Mouse (Mus musculus) forebrain, embryonic 11.5 days (tissue): Measurements from ENCODE around the gene Pard6b. TPM values are rescaled to one million over a fixed set of nuclear protein-coding genes. Genes with fewer than 3 reads are reported as not detected.
"Not testable (repeated sequence)": the region's sequence is repeated elsewhere in the genome, so short reads cannot be mapped to it uniquely, and the experiment has no call there.

Experiments used
- ATAC-seq: fragments of 200-750 bp; cut with Nextera tagmentation; replicated peaks from 2 replicates; pipeline ENCODE4 v1.8.0; 2017; ENCODE audit warnings: moderate TSS enrichment; ENCODE audit not compliant: low FRiP score
- DNase-seq: peaks from one replicate; pipeline ENCODE4 v3.0.0-alpha.2; 2017; ENCODE audit warnings: low spot score
- H3K27ac ChIP-seq: fragments of 300-500 bp; sonication (generic); 2 replicates; pipeline ENCODE4 v1.5.1; 2014; ENCODE audit warnings: low read depth, low read length
- H3K27me3 ChIP-seq: fragments of 300-500 bp; sonication (generic); 2 replicates; pipeline ENCODE4 v1.6.1; 2014; ENCODE audit warnings: mild to moderate bottlenecking, low read length, mixed read lengths; ENCODE audit not compliant: control insufficient read depth, insufficient read depth
- H3K36me3 ChIP-seq: fragments of 300-500 bp; sonication (generic); 2 replicates; pipeline ENCODE4 v1.6.1; 2014; ENCODE audit warnings: mild to moderate bottlenecking, low read length, moderate library complexity, mixed read lengths; ENCODE audit not compliant: control insufficient read depth, insufficient read depth
- H3K4me1 ChIP-seq: fragments of 300-500 bp; sonication (generic); replicated peaks from 2 replicates; pipeline ENCODE4 v1.6.1; 2014; ENCODE audit warnings: low read length, mixed read lengths; ENCODE audit not compliant: control insufficient read depth, insufficient read depth
- H3K4me2 ChIP-seq: fragments of 300-500 bp; sonication (generic); 2 replicates; pipeline ENCODE4 v1.6.1; 2014; ENCODE audit warnings: low read depth, mild to moderate bottlenecking, low read length, moderate library complexity, mixed read lengths; ENCODE audit not compliant: severe bottlenecking
- H3K4me3 ChIP-seq: fragments of 300-500 bp; sonication (generic); 2 replicates; pipeline ENCODE4 v1.5.1; 2014; ENCODE audit warnings: low read depth, low read length
- H3K9ac ChIP-seq: fragments of 300-500 bp; sonication (generic); 2 replicates; pipeline ENCODE4 v1.6.1; 2014; ENCODE audit warnings: low read length
- H3K9me3 ChIP-seq: fragments of 300-500 bp; sonication (generic); 2 replicates; pipeline ENCODE4 v1.6.1; 2016; ENCODE audit warnings: low read length, mixed read lengths; ENCODE audit not compliant: control insufficient read depth
- WGBS: fragments of 180-500 bp; shearing (Covaris S2); extraction: QIAGEN DNeasy Blood & Tissue Kit; methylation state at CpG from one replicate; pipeline ENCODE4 v1.1.7; 2014; 5-methylcytosine and 5-hydroxymethylcytosine counted together
- polyA plus RNA-seq: library from polyadenylated mRNA; unstranded; fragments of >200 nt; fragmentation: Nextera tagmentation; extraction: Ambion mirVana; gene quantifications from 2 replicates; pipeline ENCODE4 v1.2.1, GENCODE M21; 2014

Gene Pard6b
- polyA plus RNA-seq, 1 experiment from 2014 or later, result 12.4 TPM

DNA sequence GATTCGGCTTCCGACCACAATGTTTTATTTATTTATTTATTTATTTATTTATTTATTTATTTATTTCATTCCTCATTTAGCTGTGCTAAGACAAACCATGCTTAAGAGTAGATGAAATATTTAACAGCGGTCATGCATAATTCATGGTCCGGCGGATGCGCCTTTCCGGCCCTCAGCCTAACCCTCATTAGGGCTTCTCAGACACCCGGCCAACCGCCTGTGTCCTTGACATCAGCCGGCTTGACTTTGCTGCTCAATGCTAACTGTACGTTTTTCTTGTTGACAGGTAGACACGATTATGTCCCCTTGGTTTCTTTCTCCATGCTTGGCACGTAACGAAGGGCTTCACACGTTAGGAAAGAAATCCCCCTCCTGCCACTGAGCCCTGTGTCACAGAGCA is 26.6 kb downstream of the Pard6b start:
- ATAC-seq, result no peak
- Histone ChIP-seq H3K9ac (no peak overlapping the region), H3K27me3 (no peaks in the 10 kb centered on the region), H3K27ac (no peak overlapping the region), H3K9me3 (no peaks in the 10 kb centered on the region), H3K36me3 (no peaks in the 10 kb centered on the region), H3K4me1 (no peaks in the 10 kb centered on the region), H3K4me3 (no peak overlapping the region), H3K4me2 (no peak overlapping the region)
- 86% methylated on average over 15 of the region's 15 CpGs for WGBS
- no peak for DNase-seq

DNA sequence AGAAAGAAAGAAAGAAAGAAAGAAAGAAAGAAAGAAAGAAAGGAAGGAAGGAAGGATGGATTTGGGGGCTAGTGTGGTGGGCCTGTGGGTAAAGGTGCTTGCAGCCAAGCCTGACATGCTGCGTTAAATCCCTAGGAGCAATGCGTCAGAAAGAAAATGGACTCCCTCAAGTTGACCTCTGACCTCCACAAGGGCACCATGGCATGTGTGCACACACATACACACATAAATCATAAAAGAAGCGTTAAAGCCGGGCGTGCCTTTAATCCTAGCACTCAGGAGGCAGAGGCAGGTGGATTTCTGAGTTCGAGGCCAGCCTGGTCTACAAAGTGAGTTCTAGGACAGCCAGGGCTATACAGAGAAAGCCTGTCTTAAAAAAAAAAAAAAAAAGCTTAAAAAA is 27.1 kb downstream of the Pard6b start:
- not testable (repeated sequence) for ATAC-seq

DNA sequence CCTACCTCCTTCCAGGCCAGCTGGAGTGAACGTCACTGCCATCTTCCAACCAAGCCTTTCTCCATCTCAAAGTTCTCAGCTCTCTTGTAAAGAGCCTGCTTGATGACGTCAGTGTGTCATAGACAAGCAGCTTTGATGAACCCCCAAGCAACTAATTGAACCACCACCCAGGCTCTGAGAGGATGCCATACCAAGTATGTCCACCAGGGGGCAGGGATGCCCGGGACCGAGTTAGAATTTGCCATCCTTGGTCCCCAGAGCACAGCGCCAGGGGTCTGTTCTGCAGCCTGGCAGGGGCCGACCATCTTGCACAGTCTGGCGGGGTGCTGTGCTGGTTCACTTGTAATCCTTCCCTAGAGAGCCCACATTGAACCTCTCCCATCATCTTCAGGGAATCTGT is 31.1 kb downstream of the Pard6b start:
- Histone ChIP-seq H3K27ac (no peak overlapping the region), H3K4me1 (peaks cover 3% of the 10 kb centered on the region; the same call in 1 of the 2 replicates), H3K27me3 (peaks cover 2% of the 10 kb centered on the region; the same call in 1 of the 2 replicates), H3K36me3 (no peaks in the 10 kb centered on the region), H3K4me2 (no peak overlapping the region), H3K9me3 (no peaks in the 10 kb centered on the region), H3K9ac (no peak overlapping the region), H3K4me3 (no peak overlapping the region)
- ATAC-seq (0 out of 2 replicates have a peak, but pooled peaks have one; percentile 37), DNase-seq (peak; percentile 90)
- 10% methylated on average over 7 of the region's 7 CpGs for WGBS

More for the DNA sequence above, 27.1 kb downstream of the Pard6b start:
- WGBS, result 87% methylated on average over 6 of the region's 6 CpGs
- not testable (repeated sequence) for DNase-seq, H3K9me3 ChIP-seq, H3K36me3 ChIP-seq, H3K27ac ChIP-seq, H3K4me1 ChIP-seq, H3K4me2 ChIP-seq, H3K27me3 ChIP-seq, H3K4me3 ChIP-seq, H3K9ac ChIP-seq

DNA sequence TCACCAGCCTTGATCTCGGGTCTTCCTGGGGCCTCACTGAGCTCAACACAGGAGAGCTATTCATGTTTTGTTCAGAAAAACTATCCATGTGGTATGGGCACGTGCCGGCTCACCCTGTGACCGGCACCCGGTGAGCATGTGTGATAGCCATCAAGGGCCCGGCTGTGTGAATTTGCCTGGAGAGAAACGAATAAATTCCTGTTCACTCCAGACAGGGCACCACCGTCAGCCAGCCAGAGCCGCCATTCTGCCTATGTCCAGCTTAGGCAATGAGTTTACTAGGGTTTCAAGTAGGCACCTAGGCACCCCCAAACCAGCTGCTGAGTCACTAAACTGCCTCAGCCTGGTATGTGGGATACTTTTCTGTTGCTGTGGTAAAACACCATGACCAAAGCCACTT is 32.5 kb downstream of the Pard6b start:
- DNase-seq (no peak), ATAC-seq (no peak)
- H3K9me3 ChIP-seq, result no peaks in the 10 kb centered on the region
- H3K27me3 ChIP-seq, result peaks cover 2% of the 10 kb centered on the region; the same call in 1 of the 2 replicates
- peaks cover 8% of the 10 kb centered on the region for H3K4me1 ChIP-seq
- H3K4me3 ChIP-seq, result no peak overlapping the region
- H3K36me3 ChIP-seq, result no peaks in the 10 kb centered on the region
- no peak overlapping the region for H3K27ac ChIP-seq
- WGBS, result 87% methylated on average over 9 of the region's 9 CpGs
- H3K4me2 ChIP-seq, result no peak overlapping the region
- H3K9ac ChIP-seq, result no peak overlapping the region

DNA sequence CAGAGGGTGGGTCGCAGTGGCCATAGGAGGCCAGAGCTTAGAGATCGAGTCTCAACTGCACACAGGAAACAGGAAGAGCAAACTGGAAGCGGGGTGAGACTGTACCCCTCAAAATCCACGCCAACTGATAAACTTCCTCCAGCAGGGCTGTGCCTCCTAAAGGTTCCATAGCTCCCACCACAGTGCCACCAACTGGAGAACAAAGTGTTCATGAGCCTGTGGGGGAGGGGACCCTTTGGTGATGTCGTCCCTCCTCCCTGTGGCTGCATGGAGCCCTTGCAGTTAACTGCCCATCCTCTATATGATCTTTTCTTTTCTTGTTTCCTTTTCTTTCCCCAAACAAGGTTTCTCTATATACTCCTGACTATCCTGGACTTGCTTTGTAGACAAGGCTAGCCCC is 32.9 kb downstream of the Pard6b start:
- ATAC-seq, result no peak
- no peaks in the 10 kb centered on the region for H3K36me3 ChIP-seq
- H3K27ac ChIP-seq, result no peak overlapping the region
- H3K4me1 ChIP-seq, result peaks cover 8% of the 10 kb centered on the region
- WGBS, result 89% methylated on average over 5 of the region's 5 CpGs
- no peak overlapping the region for H3K4me3 ChIP-seq
- DNase-seq, result peak; percentile 47
- H3K9ac ChIP-seq, result no peak overlapping the region
- H3K4me2 ChIP-seq, result no peak overlapping the region
- no peaks in the 10 kb centered on the region for H3K9me3 ChIP-seq
- peaks cover 2% of the 10 kb centered on the region; the same call in 1 of the 2 replicates for H3K27me3 ChIP-seq

DNA sequence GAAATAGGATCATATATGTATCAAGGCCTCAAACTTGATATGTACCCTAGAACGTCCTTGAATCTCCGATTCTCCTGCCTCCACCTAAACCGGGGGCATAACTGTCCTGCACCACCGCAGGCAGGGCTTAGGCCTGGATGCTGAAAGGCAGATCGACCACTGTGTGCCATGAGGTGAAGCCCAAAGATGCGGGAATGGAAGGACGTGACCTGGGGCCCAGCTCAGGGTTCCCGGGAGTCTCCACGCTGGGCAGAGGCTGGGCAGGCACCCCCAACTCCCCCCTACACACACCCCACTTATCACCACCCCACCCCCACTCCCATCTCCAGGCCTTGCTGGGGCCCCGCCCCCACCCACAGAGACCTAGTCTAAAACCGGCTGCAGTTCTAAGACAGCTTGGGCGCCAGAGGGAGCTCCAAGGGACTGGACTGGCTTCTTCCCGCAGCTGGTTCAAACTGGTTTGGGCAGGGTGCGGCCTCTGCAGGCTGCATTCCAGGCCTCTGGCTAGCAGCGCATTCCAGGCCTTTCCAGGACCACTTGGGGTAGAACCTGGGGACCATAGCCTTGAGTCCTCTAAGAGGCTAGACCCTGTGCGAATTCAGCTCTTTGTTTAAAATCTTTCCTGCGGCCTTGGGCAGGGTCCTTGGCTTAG is 34.0 kb downstream of the Pard6b start:
- no peaks in the 10 kb centered on the region for H3K36me3 ChIP-seq
- no peak overlapping the region for H3K4me3 ChIP-seq
- peak overlapping the region; percentile 49; the same call in 1 of the 2 replicates for H3K9ac ChIP-seq
- no peak overlapping the region for H3K4me2 ChIP-seq
- H3K27ac ChIP-seq, result no peak overlapping the region
- 14% methylated on average over 17 of the region's 17 CpGs for WGBS
- no peaks in the 10 kb centered on the region for H3K9me3 ChIP-seq
- peaks cover 2% of the 10 kb centered on the region; the same call in 1 of the 2 replicates for H3K27me3 ChIP-seq
- DNase-seq (peak; percentile 92), ATAC-seq (peak; percentile 72)
- peaks cover 8% of the 10 kb centered on the region for H3K4me1 ChIP-seq

DNA sequence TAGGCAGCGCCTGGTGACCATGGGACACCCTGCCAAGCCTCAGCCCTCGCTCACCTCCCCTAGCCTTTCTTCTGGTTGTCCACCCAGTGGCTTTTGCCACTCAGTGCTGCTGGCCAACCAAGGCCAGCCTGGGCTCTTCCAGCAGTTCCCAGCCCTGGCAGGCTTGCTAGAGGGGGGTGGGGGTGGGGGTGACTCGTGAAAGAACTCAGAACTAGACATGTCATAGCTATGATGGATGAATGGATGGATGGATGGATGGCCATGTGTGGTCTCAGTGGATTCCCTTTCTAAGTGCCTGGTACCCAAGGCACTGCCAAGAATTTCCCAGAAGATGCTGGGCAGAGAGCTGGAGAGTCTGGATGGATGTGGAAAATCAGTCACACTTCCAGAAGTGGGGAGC is 35.0 kb downstream of the Pard6b start:
- H3K27me3 ChIP-seq, result peaks cover 2% of the 10 kb centered on the region; the same call in 1 of the 2 replicates
- H3K4me3 ChIP-seq, result no peak overlapping the region
- peaks cover 8% of the 10 kb centered on the region for H3K4me1 ChIP-seq
- no peaks in the 10 kb centered on the region for H3K9me3 ChIP-seq
- DNase-seq (peak; percentile 51), ATAC-seq (no peak)
- H3K9ac ChIP-seq, result no peak overlapping the region
- 77% methylated on average over 3 of the region's 3 CpGs for WGBS
- no peak overlapping the region for H3K4me2 ChIP-seq
- H3K27ac ChIP-seq, result no peak overlapping the region
- H3K36me3 ChIP-seq, result no peaks in the 10 kb centered on the region

DNA sequence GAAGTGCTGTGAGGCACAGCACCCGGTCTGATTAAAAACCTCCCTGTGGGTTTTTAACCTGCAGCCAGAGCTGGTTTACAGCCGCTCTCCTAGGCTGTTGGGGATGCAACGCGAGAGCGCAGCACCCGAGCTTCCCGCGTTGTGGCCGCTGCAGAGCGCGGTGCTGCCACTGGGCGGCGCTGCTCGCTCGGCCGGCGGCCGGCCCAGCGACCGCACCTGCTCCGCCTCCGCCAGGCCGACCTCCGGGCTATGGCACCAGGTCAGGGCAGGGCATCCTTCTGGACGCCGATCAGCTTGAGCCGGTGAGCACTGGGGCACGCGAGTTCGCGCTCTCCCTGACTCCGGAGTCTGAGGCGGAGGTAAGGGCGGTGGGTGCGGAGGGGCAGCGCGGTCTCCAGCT is 36.3 kb downstream of the Pard6b start:
- peak overlapping the region; percentile 62 for H3K9ac ChIP-seq
- WGBS, result under 1% methylated on average over 37 of the region's 37 CpGs
- H3K4me1 ChIP-seq, result peaks cover 8% of the 10 kb centered on the region
- H3K4me3 ChIP-seq, result peak overlapping the region; percentile 41
- no peak overlapping the region for H3K27ac ChIP-seq
- H3K4me2 ChIP-seq, result peak overlapping the region; percentile 65
- no peaks in the 10 kb centered on the region for H3K9me3 ChIP-seq
- H3K27me3 ChIP-seq, result peaks cover 2% of the 10 kb centered on the region; the same call in 1 of the 2 replicates
- peak; percentile 90 for DNase-seq
- no peaks in the 10 kb centered on the region for H3K36me3 ChIP-seq
- ATAC-seq, result peak; percentile 56

DNA sequence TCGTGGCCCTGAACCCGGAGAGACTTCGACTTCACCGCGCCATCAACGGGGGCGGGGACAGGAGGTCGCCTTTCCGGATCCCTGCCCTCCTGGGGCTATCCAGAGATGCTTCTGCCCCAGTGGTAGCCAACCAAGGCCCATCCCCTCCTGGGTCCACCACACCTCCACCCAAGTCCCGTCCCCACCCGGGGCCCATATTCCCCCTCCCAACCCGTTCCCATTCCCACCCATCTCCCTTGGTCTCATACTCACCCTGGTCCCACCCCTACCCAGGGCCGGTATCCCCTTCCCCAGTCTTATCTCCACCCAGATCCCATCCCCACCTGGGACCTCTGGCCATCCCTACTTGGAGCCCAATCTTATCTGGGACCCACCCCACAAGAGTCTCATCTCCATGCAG is 36.7 kb downstream of the Pard6b start:
- Histone ChIP-seq H3K9ac (peak overlapping the region; percentile 62), H3K4me3 (peak overlapping the region; percentile 41), H3K4me2 (peak overlapping the region; percentile 65), H3K27ac (no peak overlapping the region), H3K4me1 (peaks cover 8% of the 10 kb centered on the region), H3K9me3 (no peaks in the 10 kb centered on the region), H3K27me3 (peaks cover 2% of the 10 kb centered on the region; the same call in 1 of the 2 replicates), H3K36me3 (no peaks in the 10 kb centered on the region; the same call in 1 of the 2 replicates)
- WGBS, result 1% methylated on average over 13 of the region's 13 CpGs
- 0 out of 2 replicates have a peak, but pooled peaks have one; percentile 37 for ATAC-seq
- no peak for DNase-seq
